Mouse (Mus musculus): ENCODE results near the gene C8a.

- no peak for TF ChIP-seq POLR2A (IDR thresholded peaks at IDR 0.05; ENCODE audit: borderline replicate concordance, low read depth, low read length)
- no peak for TF ChIP-seq CTCF (IDR thresholded peaks at IDR 0.05; ENCODE audit: low read depth, low read length)
These were observed 6.6 kb downstream of the C8a start for GRCm38 (mm10) chr4:104869581-104869980.
